Mouse (Mus musculus): ENCODE measurements around the gene Kyat1. TPM values are rescaled to one million over a fixed set of nuclear protein-coding genes. Genes with fewer than 3 reads are reported as not detected.
A peak's percentile ranks its signal among the peaks of the same experiment; 100 is the strongest.

Gene Kyat1
- total and polyA plus RNA-seq, 2 experiments from 2014 or later = 17.9 to 34.3 TPM

- Histone ChIP-seq H3K4me3 (ENCODE audit: low read length) (peak within 1 kb of the TSS; percentile 55), H3K9ac (replicated peaks; ENCODE audit: low read length) (peak within 1 kb of the TSS; percentile 66), H3K27ac (peak within 1 kb of the TSS; percentile 64), H3K9me3 (ENCODE audit: low read length) (no peaks in the 10 kb centered on the region), H3K4me1 (ENCODE audit: insufficient read depth, low read length) (peaks cover 9% of the 10 kb centered on the region; the same call in 1 of the 2 replicates), H3K36me3 (ENCODE audit: insufficient read depth, low read length) (peaks cover 22% of the 10 kb centered on the region), H3K4me2 (ENCODE audit: low read depth, low read length) (peak within 1 kb of the TSS; percentile 79), H3K27me3 (ENCODE audit: insufficient read depth, low read length) (no peaks in the 10 kb centered on the region)
- WGBS = 2% methylated on average over 54 of the region's 54 CpGs
- no peak for TF ChIP-seq CTCF (IDR thresholded peaks at IDR 0.05; ENCODE audit: low read depth)
- ATAC-seq (peak; percentile 100), DNase-seq (ENCODE audit: low spot score) (peak; percentile 98)
These were observed 27.7 kb downstream of the Kyat1 start, which contains the start of gene Spout1 for GRCm38 (mm10) chr2:30177700-30178675. Gene Spout1, minus strand, starts transcription at chr2:30178459.

DNA sequence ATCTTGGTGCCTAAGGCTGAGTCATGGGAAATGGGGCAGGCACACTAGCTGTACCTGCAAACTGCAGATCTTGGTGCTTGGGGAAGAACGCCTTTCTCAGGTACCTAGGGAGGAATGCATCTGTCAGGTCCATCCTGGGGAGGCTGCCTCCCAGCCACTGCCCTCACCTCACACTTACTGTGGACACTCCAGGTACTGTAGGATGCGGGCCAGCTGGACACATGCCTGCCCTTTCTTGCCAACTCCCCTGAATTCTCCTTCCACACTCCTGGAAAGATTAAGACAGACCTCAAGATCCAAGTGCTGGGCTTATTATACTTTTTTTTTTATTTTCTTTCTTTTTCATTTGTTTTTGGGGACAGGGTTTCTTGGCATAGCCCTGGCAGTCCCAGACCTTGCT is 29.1 kb downstream of the Kyat1 start:
- H3K9me3 ChIP-seq (ENCODE audit: low read length) = no peaks in the 10 kb centered on the region
- H3K9ac ChIP-seq (replicated peaks; ENCODE audit: low read length) = no peak overlapping the region
- peaks cover 18% of the 10 kb centered on the region; the same call in 1 of the 2 replicates for H3K4me1 ChIP-seq (ENCODE audit: insufficient read depth, low read length)
- no peak for DNase-seq (ENCODE audit: low spot score)
- peaks cover 23% of the 10 kb centered on the region for H3K36me3 ChIP-seq (ENCODE audit: insufficient read depth, low read length)
- WGBS = 88% methylated on average over 2 of the region's 2 CpGs
- TF ChIP-seq CTCF (IDR thresholded peaks at IDR 0.05; ENCODE audit: low read depth) = no peak
- no peak overlapping the region for H3K4me2 ChIP-seq (ENCODE audit: low read depth, low read length)
- H3K4me3 ChIP-seq (ENCODE audit: low read length) = no peak overlapping the region
- ATAC-seq = no peak
- no peaks in the 10 kb centered on the region for H3K27me3 ChIP-seq (ENCODE audit: insufficient read depth, low read length)
- no peak overlapping the region for H3K27ac ChIP-seq

GRCm38 (mm10) chr2:30175897-30176296 is 29.8 kb downstream of the Kyat1 start:
- 89% methylated on average over 8 of the region's 8 CpGs for WGBS
- Histone ChIP-seq H3K36me3 (ENCODE audit: insufficient read depth, low read length) (peaks cover 23% of the 10 kb centered on the region), H3K9ac (replicated peaks; ENCODE audit: low read length) (no peak overlapping the region), H3K9me3 (ENCODE audit: low read length) (no peaks in the 10 kb centered on the region), H3K27ac (no peak overlapping the region), H3K27me3 (ENCODE audit: insufficient read depth, low read length) (no peaks in the 10 kb centered on the region), H3K4me1 (ENCODE audit: insufficient read depth, low read length) (peaks cover 18% of the 10 kb centered on the region; the same call in 1 of the 2 replicates), H3K4me2 (ENCODE audit: low read depth, low read length) (no peak overlapping the region), H3K4me3 (ENCODE audit: low read length) (no peak overlapping the region)
- DNase-seq (ENCODE audit: low spot score) = no peak
- peak; percentile 43 for TF ChIP-seq CTCF (IDR thresholded peaks at IDR 0.05; ENCODE audit: low read depth)
- ATAC-seq = no peak

GRCm38 (mm10) chr2:30173541-30174240 is 32.0 kb downstream of the Kyat1 start:
- ATAC-seq (no peak), DNase-seq (ENCODE audit: low spot score) (no peak)
- H3K27ac ChIP-seq = no peak overlapping the region
- 93% methylated on average over 20 of the region's 20 CpGs for WGBS
- H3K4me3 ChIP-seq (ENCODE audit: low read length) = no peak overlapping the region
- no peaks in the 10 kb centered on the region for H3K27me3 ChIP-seq (ENCODE audit: insufficient read depth, low read length)
- H3K4me2 ChIP-seq (ENCODE audit: low read depth, low read length) = no peak overlapping the region
- no peak for TF ChIP-seq CTCF (IDR thresholded peaks at IDR 0.05; ENCODE audit: low read depth)
- H3K9ac ChIP-seq (replicated peaks; ENCODE audit: low read length) = no peak overlapping the region
- H3K36me3 ChIP-seq (ENCODE audit: insufficient read depth, low read length) = peaks cover 23% of the 10 kb centered on the region
- H3K4me1 ChIP-seq (ENCODE audit: insufficient read depth, low read length) = peaks cover 18% of the 10 kb centered on the region; the same call in 1 of the 2 replicates
- H3K9me3 ChIP-seq (ENCODE audit: low read length) = no peaks in the 10 kb centered on the region

DNA sequence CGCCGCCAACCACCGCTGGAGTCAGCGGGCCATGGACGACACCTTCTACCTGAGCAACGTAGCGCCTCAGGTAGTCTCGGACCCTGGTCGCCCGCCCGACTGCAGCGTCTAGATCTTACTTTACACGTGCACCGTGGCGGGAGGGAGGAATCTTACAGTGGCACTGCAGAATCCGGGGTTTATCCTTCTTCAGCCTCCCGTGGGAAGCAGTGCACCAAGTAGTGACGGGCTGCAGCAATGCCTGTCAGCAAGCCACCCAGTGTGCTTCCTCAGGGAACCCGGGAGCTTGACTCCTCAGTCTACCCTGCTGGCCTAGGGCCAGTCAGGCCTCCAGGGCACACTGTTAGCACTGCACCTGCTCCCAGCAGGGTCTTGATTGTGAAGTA is 33.7 kb downstream of the Kyat1 start:
- no peak for TF ChIP-seq CTCF (IDR thresholded peaks at IDR 0.05; ENCODE audit: low read depth)
- H3K36me3 ChIP-seq (ENCODE audit: insufficient read depth, low read length) = peaks cover 23% of the 10 kb centered on the region
- no peaks in the 10 kb centered on the region for H3K9me3 ChIP-seq (ENCODE audit: low read length)
- H3K9ac ChIP-seq (replicated peaks; ENCODE audit: low read length) = peak overlapping the region; percentile 61
- ATAC-seq = peak; percentile 24
- WGBS = under 1% methylated on average over 18 of the region's 19 CpGs
- peak; percentile 43 for DNase-seq (ENCODE audit: low spot score)
- H3K4me2 ChIP-seq (ENCODE audit: low read depth, low read length) = peak overlapping the region; percentile 70
- peak overlapping the region; percentile 94 for H3K27ac ChIP-seq
- peak overlapping the region; percentile 49 for H3K4me3 ChIP-seq (ENCODE audit: low read length)
- H3K27me3 ChIP-seq (ENCODE audit: insufficient read depth, low read length) = no peaks in the 10 kb centered on the region
- H3K4me1 ChIP-seq (ENCODE audit: insufficient read depth, low read length) = peaks cover 10% of the 10 kb centered on the region; the same call in 1 of the 2 replicates

- peak; percentile 96 for ATAC-seq
These were observed 34.2 kb downstream of the Kyat1 start, which contains the start of gene Endog for GRCm38 (mm10) chr2:30171371-30171996. Gene Endog, plus strand, starts transcription at chr2:30171493.

More at GRCm38 (mm10) chr2:30171371-30171996, 34.2 kb downstream of the Kyat1 start, which contains the start of gene Endog:
- TF ChIP-seq CTCF (IDR thresholded peaks at IDR 0.05; ENCODE audit: low read depth) = no peak
- Histone ChIP-seq H3K4me2 (ENCODE audit: low read depth, low read length) (peak within 1 kb of the TSS; percentile 70), H3K4me1 (ENCODE audit: insufficient read depth, low read length) (0 out of 2 replicates have a peak, but pooled peaks cover 9% of the 10 kb centered on the region), H3K9ac (replicated peaks; ENCODE audit: low read length) (peak within 1 kb of the TSS; percentile 61), H3K27ac (peak within 1 kb of the TSS; percentile 94), H3K27me3 (ENCODE audit: insufficient read depth, low read length) (no peaks in the 10 kb centered on the region), H3K9me3 (ENCODE audit: low read length) (no peaks in the 10 kb centered on the region), H3K4me3 (ENCODE audit: low read length) (peak within 1 kb of the TSS; percentile 49), H3K36me3 (ENCODE audit: insufficient read depth, low read length) (peaks cover 22% of the 10 kb centered on the region)
- DNase-seq (ENCODE audit: low spot score) = peak; percentile 94
- WGBS = under 1% methylated on average over 63 of the region's 75 CpGs

Measured in hindbrain, postnatal 0 days (tissue).